Mouse (Mus musculus) stomach, postnatal 0 days (tissue): ENCODE measurements at regions not wholly inside any gene's neighbourhood (a gene's known extent, or its start where the extent isn't known, plus 50 kb on each side); places are given as distances from the start of the nearest gene placed in this dataset.
"Not testable (repeated sequence)": the region's sequence is repeated elsewhere in the genome, so short reads cannot be mapped to it uniquely, and the experiment has no call there.

Experiments used
- ATAC-seq: fragments of 200-750 bp; cut with Nextera tagmentation; 2 replicates; pipeline ENCODE4 v1.8.0; 2017; ENCODE audit not compliant: low FRiP score, low TSS enrichment
- DNase-seq: peaks from one replicate; pipeline ENCODE4 v3.0.0-alpha.2; 2016; ENCODE audit warnings: low spot score
- H3K27ac ChIP-seq: fragments of 300-500 bp; sonication (generic); replicated peaks from 2 replicates; pipeline ENCODE4 v1.5.1; 2014; ENCODE audit warnings: mild to moderate bottlenecking, control low read depth
- H3K27me3 ChIP-seq: fragments of 300-500 bp; sonication (generic); 2 replicates; pipeline ENCODE4 v1.6.1; 2014; ENCODE audit warnings: low read length; ENCODE audit not compliant: control insufficient read depth, insufficient read depth
- H3K36me3 ChIP-seq: fragments of 300-500 bp; sonication (generic); 2 replicates; pipeline ENCODE4 v1.6.1; 2014; ENCODE audit warnings: low read length, mixed read lengths; ENCODE audit not compliant: control insufficient read depth, insufficient read depth
- H3K4me1 ChIP-seq: fragments of 300-500 bp; sonication (generic); replicated peaks from 2 replicates; pipeline ENCODE4 v1.6.1; 2014; ENCODE audit warnings: antibody characterized with exemption; ENCODE audit not compliant: control insufficient read depth, insufficient read depth
- H3K4me2 ChIP-seq: fragments of 300-500 bp; sonication (generic); replicated peaks from 2 replicates; pipeline ENCODE4 v1.6.1; 2014; ENCODE audit warnings: low read depth, mild to moderate bottlenecking, control low read depth, moderate library complexity
- H3K4me3 ChIP-seq: fragments of 300-500 bp; sonication (generic); 2 replicates; pipeline ENCODE4 v1.5.1; 2014; ENCODE audit warnings: low read depth, low read length, control low read depth
- H3K9ac ChIP-seq: fragments of 300-500 bp; sonication (generic); 2 replicates; pipeline ENCODE4 v1.6.1; 2014; ENCODE audit warnings: mild to moderate bottlenecking, low read length, control low read depth, mixed read lengths
- H3K9me3 ChIP-seq: fragments of 300-500 bp; sonication (generic); 2 replicates; pipeline ENCODE4 v1.6.1; 2016; ENCODE audit warnings: low read length; ENCODE audit not compliant: control insufficient read depth
- CTCF ChIP-seq: IDR thresholded peaks from 2 replicates; pipeline ENCODE4 v1.5.1; 2016; ENCODE audit warnings: antibody characterized with exemption, low read depth, mild to moderate bottlenecking, moderate library complexity
- EP300 ChIP-seq: optimal IDR thresholded peaks from 2 replicates; pipeline ENCODE3; 2016; ENCODE audit warnings: antibody characterized with exemption
- WGBS: fragments of 180-500 bp; shearing (Covaris S2); extraction: QIAGEN DNeasy Blood & Tissue Kit; methylation state at CpG from one replicate; pipeline ENCODE4 v1.1.7; 2014; 5-methylcytosine and 5-hydroxymethylcytosine counted together

DNA sequence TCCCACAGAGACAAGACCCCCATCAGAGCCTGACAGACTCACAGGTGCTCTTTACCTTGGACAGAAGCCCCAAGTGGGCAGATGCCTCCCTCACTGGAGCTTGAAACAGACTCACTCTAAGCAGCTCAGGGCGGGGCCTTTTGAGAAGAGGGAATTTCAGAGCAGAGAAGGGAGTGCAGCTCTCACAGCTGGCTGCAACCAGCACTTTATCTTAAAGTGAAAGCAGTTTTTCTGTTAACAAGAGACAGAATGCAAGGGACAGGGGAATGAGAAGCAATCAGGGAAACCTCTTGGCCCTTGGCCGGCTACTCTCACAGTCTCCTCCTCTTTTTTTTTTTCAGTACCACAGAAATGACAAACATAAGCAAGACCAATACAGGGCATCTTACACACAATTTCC, 56.2 kb upstream of the B3galnt1 start:
- Histone ChIP-seq H3K4me1 (no peaks in the 10 kb centered on the region), H3K27ac (no peak overlapping the region), H3K4me3 (no peak overlapping the region), H3K27me3 (no peaks in the 10 kb centered on the region), H3K36me3 (no peaks in the 10 kb centered on the region), H3K9me3 (no peaks in the 10 kb centered on the region), H3K9ac (no peak overlapping the region), H3K4me2 (no peak overlapping the region)
- ATAC-seq (no peak), DNase-seq (peak; percentile 18)
- 16% methylated on average over 2 of the region's 2 CpGs for WGBS
- TF ChIP-seq EP300, result no peak
- TF ChIP-seq CTCF, result no peak

DNA sequence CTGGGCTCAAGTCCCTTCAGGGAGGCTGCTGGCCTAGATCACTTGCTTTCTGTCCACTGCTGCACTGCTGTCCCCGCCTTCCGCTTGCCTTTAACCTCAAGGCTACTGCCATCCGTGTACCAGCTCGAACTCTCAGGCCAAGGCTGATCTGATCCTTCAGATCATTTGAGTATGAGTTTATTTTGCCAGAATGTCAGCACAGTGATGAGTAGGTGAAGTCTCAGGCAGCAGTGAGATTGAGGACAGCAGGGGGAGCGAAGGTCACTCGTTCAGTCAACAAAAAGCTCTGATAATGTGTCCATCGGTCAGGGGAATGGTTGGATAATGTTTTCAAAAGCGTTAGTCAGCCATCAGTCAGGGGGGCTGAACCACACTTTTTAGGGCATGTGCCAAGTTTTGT, 54.6 kb upstream of the B3galnt1 start:
- not testable (repeated sequence) for H3K4me1 ChIP-seq, H3K9ac ChIP-seq, ATAC-seq, H3K4me2 ChIP-seq, H3K9me3 ChIP-seq, DNase-seq, H3K27me3 ChIP-seq, H3K4me3 ChIP-seq, H3K36me3 ChIP-seq, H3K27ac ChIP-seq
- 48% methylated on average over 8 of the region's 8 CpGs for WGBS

DNA sequence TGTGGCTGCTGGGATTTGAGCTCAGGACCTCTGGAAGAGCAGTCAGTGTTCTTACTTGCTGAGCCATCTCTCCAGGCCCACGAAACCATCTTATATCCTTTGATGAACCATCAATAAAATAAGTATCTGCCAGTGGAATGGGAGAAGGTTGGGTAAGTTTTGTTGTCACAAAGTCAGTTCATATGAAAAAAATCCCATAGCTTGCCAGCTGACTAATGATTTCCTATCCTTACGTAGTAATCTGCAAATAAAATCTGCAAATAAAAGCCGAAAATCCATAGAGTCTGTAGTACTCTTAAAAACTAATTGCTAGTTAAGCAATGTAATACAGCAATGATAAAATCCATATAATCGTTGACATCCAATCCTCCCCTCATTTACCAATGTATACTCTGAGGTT, 50.8 kb upstream of the B3galnt1 start:
- no peak overlapping the region for H3K4me2 ChIP-seq
- H3K9me3 ChIP-seq, result no peaks in the 10 kb centered on the region
- no peaks in the 10 kb centered on the region for H3K36me3 ChIP-seq
- H3K4me3 ChIP-seq, result no peak overlapping the region
- 88% methylated on average over 4 of the region's 4 CpGs for WGBS
- ATAC-seq (no peak), DNase-seq (no peak)
- TF ChIP-seq CTCF (no peak), EP300 (no peak)
- H3K27ac ChIP-seq, result no peak overlapping the region
- no peaks in the 10 kb centered on the region for H3K4me1 ChIP-seq
- no peaks in the 10 kb centered on the region for H3K27me3 ChIP-seq
- no peak overlapping the region for H3K9ac ChIP-seq
